In the genomic region with DNA sequence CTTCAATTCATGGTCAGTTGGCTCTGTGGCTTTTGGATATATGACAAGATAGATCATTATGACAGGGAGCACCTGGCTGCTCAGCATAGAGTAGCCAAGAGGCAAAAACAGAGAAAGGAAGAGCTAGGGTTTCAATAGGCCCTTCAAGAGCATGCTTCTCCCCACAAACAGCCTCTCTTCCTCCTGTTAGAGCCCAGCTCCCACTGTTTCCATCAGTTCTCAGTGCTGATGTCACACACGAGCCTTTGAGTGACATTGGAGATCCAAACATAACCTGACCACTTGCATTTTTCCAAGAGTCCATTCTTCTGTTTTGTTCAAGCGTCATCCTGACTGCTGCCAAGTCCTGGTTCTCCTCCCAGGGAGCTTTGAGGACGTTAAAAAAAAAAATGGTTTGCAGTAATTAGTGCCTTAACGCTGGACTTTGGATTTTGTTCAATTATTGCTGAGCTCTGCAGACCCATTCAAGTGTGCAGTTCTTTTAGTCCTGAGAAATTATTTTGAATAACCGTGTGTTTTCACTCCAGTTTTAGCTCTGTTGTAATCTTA, we compare ENCODE assay signal across 21 mouse cellular contexts. TPM values are rescaled to one million over a fixed set of nuclear protein-coding genes. Genes with fewer than 3 reads are reported as not detected.
DNase-seq lines count a peak whose midpoint lies in the region; ATAC-seq and TF ChIP-seq lines count a peak whose summit lies in the region.
"Had no signal": no experiment of that assay in that cellular context is flagged by ENCODE, and none has a peak within 500 bp of the region (broad histone marks: within the 10 kb centered on the region; RNA-seq: fewer than 3 reads in every experiment).

No protein-coding gene starts in this region.

- H3K4me2 ChIP-seq in kidney, embryonic 15.5 days, result no peak overlapping the region
- H3K4me2 ChIP-seq: embryonic facial prominence, embryonic 12.5 days; heart, embryonic 12.5 days; hindbrain, embryonic 12.5 days had no signal

- H3K79me2 ChIP-seq in C2C12 (ENCODE audit: control insufficient read depth, insufficient read depth), result no peaks in the 10 kb centered on the region

- H3K4me1 ChIP-seq in kidney, embryonic 15.5 days, result no peaks in the 10 kb centered on the region
- H3K4me1 ChIP-seq: embryonic facial prominence, embryonic 12.5 days; hindbrain, embryonic 12.5 days had no signal

- no peak overlapping the region for H3K4me3 ChIP-seq in kidney, embryonic 15.5 days (replicated peaks)
- no peak overlapping the region for H3K4me3 ChIP-seq in C2C12 (ENCODE audit: insufficient read depth, poor library complexity, severe bottlenecking)
- H3K4me3 ChIP-seq: embryonic facial prominence, embryonic 12.5 days; heart, embryonic 12.5 days; hindbrain, embryonic 12.5 days had no signal

- 70% methylated on average over 5 of the region's 5 CpGs for WGBS in kidney, embryonic 15.5 days

- no peak overlapping the region for H3K27ac ChIP-seq in kidney, embryonic 15.5 days
- H3K27ac ChIP-seq: embryonic facial prominence, embryonic 12.5 days; hindbrain, embryonic 12.5 days had no signal

- H3K9ac ChIP-seq in kidney, embryonic 15.5 days, result no peak overlapping the region
- H3K9ac ChIP-seq: embryonic facial prominence, embryonic 12.5 days; forebrain, postnatal 0 days; heart, embryonic 12.5 days; hindbrain, embryonic 12.5 days had no signal

- ATAC-seq in kidney, embryonic 15.5 days (replicated peaks; ENCODE audit: low FRiP score), result no peak
- ATAC-seq: forebrain, postnatal 0 days; hindbrain, embryonic 16.5 days had no signal

- no peak for TF ChIP-seq CTCF in C2C12 (IDR thresholded peaks at IDR 0.05; ENCODE audit: control insufficient read depth, insufficient read depth, insufficient read length)
- TF ChIP-seq CTCF in brain, embryonic 14.5 days (IDR thresholded peaks at IDR 0.05; ENCODE audit: borderline replicate concordance, extremely low read depth, insufficient read depth, insufficient read length), result no peak

- no peaks in the 10 kb centered on the region for H3K36me3 ChIP-seq in kidney, embryonic 15.5 days
- H3K36me3 ChIP-seq in C2C12 (ENCODE audit: control insufficient read depth, insufficient read depth), result no peaks in the 10 kb centered on the region
- H3K36me3 ChIP-seq: embryonic facial prominence, embryonic 12.5 days; heart, embryonic 12.5 days; hindbrain, embryonic 12.5 days had no signal

- DNase-seq in kidney, adult 11 months, result peak; percentile 15
- DNase-seq in kidney, postnatal 10 days, result no peak
- DNase-seq in kidney, adult 9 months, result peak; percentile 84
- DNase-seq in brain, embryonic 14.5 days (ENCODE audit: low read depth), result peak; percentile 69
- DNase-seq: adrenal gland, adult 8-10 months; adrenal gland, postnatal 36 days; cerebellum, adult 11 months; cerebellum, adult 8-10 months; cerebellum, postnatal 14 days; embryo, embryonic 11 days; forebrain, postnatal 0 days; gastrocnemius, postnatal 14 days; heart, postnatal 36 days had no signal

- no peaks in the 10 kb centered on the region for H3K27me3 ChIP-seq in kidney, embryonic 15.5 days
- no peaks in the 10 kb centered on the region for H3K27me3 ChIP-seq in C2C12 (ENCODE audit: control insufficient read depth, insufficient read depth, insufficient read length)
- H3K27me3 ChIP-seq: embryonic facial prominence, embryonic 12.5 days; heart, embryonic 12.5 days; hindbrain, embryonic 12.5 days had no signal

- no peaks in the 10 kb centered on the region for H3K79me3 ChIP-seq in C2C12 (ENCODE audit: low read depth)

- no peak for TF ChIP-seq POLR2A in brain, embryonic 14.5 days (IDR thresholded peaks at IDR 0.05; ENCODE audit: borderline replicate concordance, extremely low read depth, insufficient read depth, insufficient read length, poor library complexity, severe bottlenecking)

- no peak overlapping the region for H3ac ChIP-seq in C2C12 (ENCODE audit: control insufficient read depth, insufficient read length, low read depth)

- H3K9me3 ChIP-seq in kidney, embryonic 15.5 days (replicated peaks), result no peaks in the 10 kb centered on the region
- H3K9me3 ChIP-seq: embryonic facial prominence, embryonic 12.5 days; hindbrain, embryonic 12.5 days had no signal

TF ChIP-seq in C2C12, 6 proteins besides CTCF, POLR2A, EP300 and RAD21:
- no peak for TF ChIP-seq MYOG (IDR thresholded peaks at IDR 0.05; ENCODE audit: control insufficient read depth, extremely low read depth, insufficient read length)
- TF ChIP-seq MAX (IDR thresholded peaks at IDR 0.05), result peak; percentile 41
- peak; percentile 51 for TF ChIP-seq MYOD1 (IDR thresholded peaks at IDR 0.05; ENCODE audit: control insufficient read depth, insufficient read length, low read depth)
- TF ChIP-seq USF1 (IDR thresholded peaks at IDR 0.05; ENCODE audit: low read depth), result no peak
- TF ChIP-seq FOSL1 (IDR thresholded peaks at IDR 0.05; ENCODE audit: insufficient read depth, low read length, poor library complexity, severe bottlenecking), result no peak
- TF ChIP-seq CEBPB (IDR thresholded peaks at IDR 0.05; ENCODE audit: low read depth), result no peak

RNA-seq across cellular contexts. Expression of gene Slc13a5, which starts 14.9 kb away (rescaled TPM):
- polyA plus RNA-seq in kidney, embryonic 15.5 days (2015; fragmentation: Nextera tagmentation; extraction: Ambion mirVana), result 0.26 and 2.0 TPM in 2 replicates
- 0.16 TPM for polyA plus RNA-seq in C2C12 (2012; fragmentation: generic; extraction: Trizol)
- polyA plus RNA-seq in brain, embryonic 14.5 days (2012; rRNA removed), result 0.93 and 2.8 TPM in 2 replicates
- polyA plus RNA-seq: forebrain, embryonic 11.5 days had no signal

RNA-seq across cellular contexts. Expression of gene Xaf1, which starts 19.5 kb away (rescaled TPM):
- polyA plus RNA-seq in kidney, embryonic 15.5 days (2015; fragmentation: Nextera tagmentation; extraction: Ambion mirVana), result 4.3 and 6.2 TPM in 2 replicates
- 1.2 TPM for polyA plus RNA-seq in C2C12 (2012; fragmentation: generic; extraction: Trizol)
- polyA plus RNA-seq in brain, embryonic 14.5 days (2012; rRNA removed), result 0.62 and 1.4 TPM in 2 replicates

RNA-seq across cellular contexts. Expression of gene Fbxo39, which starts 32.3 kb away (rescaled TPM):
- polyA plus RNA-seq in kidney, embryonic 15.5 days (2015; fragmentation: Nextera tagmentation; extraction: Ambion mirVana), result not detected in 2 replicates
- not detected for polyA plus RNA-seq in C2C12 (2012; fragmentation: generic; extraction: Trizol)
- polyA plus RNA-seq in brain, embryonic 14.5 days (2012; rRNA removed), result not detected in 2 replicates
- polyA plus RNA-seq: embryonic facial prominence, embryonic 12.5 days; forebrain, embryonic 11.5 days; forebrain, postnatal 0 days; heart, embryonic 12.5 days; heart, embryonic 16.5 days; hindbrain, embryonic 12.5 days; hindbrain, embryonic 16.5 days had no signal
